Comparison of ENCODE assay signal across 14 mouse cellular contexts in the genomic region with DNA sequence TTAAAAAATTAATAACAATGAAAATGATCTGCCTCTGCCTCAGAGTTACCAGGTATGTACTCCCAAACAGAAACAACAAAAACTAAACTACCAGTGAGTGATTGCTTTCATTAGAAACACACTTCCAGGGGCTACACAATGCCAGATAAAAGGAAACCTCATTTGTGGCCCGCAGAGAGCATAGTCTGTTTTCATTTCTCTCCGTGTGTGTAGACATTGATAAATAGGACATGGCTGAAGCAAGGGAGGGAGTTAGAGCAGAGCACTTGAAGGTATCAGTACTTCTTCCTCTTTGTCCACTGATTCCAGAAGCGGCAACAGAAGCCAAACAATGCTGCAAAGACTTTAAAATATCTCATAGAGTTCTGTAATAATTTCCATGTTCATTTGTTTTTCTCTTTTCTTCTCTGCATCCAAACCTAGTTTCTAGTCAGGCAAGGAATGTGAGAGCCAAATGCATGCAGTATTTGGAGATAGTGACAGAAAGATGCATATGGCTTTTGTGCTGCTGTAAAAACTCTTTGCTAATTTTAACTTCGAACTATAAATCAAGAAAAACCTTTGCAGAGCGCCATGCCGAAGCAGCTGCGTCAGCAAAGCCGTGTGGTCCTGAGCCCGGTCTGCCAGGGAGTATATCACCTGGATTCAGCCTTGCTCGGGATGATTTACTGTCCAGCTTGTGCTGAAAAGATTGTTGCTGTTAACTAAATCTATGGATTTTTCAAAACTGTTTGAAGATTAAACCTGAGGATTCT.
DNase-seq lines count a peak whose midpoint lies in the region; ATAC-seq and TF ChIP-seq lines count a peak whose summit lies in the region.
"Had no signal": no experiment of that assay in that cellular context is flagged by ENCODE, and none has a peak within 500 bp of the region (broad histone marks: within the 10 kb centered on the region; RNA-seq: fewer than 3 reads in every experiment).

No protein-coding gene starts in this region.

- no peaks in the 10 kb centered on the region for H3K27me3 ChIP-seq in heart, embryonic 16.5 days (ENCODE audit: control insufficient read depth, insufficient read depth, low read length)
- H3K27me3 ChIP-seq in hindbrain, embryonic 12.5 days: no peaks in the 10 kb centered on the region
- no peaks in the 10 kb centered on the region for H3K27me3 ChIP-seq in limb, embryonic 14.5 days (ENCODE audit: control insufficient read depth, insufficient read depth, low read length)
- H3K27me3 ChIP-seq: CH12.LX; liver, embryonic 15.5 days had no signal

- WGBS in heart, embryonic 16.5 days: 40% methylated on average over 10 of the region's 10 CpGs
- WGBS in hindbrain, embryonic 12.5 days: 67% methylated on average over 10 of the region's 10 CpGs
- WGBS in limb, embryonic 14.5 days: 16% methylated on average over 10 of the region's 10 CpGs

- no peak for ATAC-seq in heart, embryonic 16.5 days (replicated peaks; ENCODE audit: extremely low read depth, insufficient read depth, low FRiP score)
- peak; percentile 26; the same call in 1 of the 2 replicates for ATAC-seq in hindbrain, embryonic 12.5 days (ENCODE audit: low FRiP score)
- ATAC-seq in limb, embryonic 14.5 days (ENCODE audit: low FRiP score, low read depth): no peak

- H3K9ac ChIP-seq in heart, embryonic 16.5 days (ENCODE audit: low read length): no peak overlapping the region
- H3K9ac ChIP-seq in hindbrain, embryonic 12.5 days: no peak overlapping the region; the same call in 1 of the 2 replicates
- H3K9ac ChIP-seq in limb, embryonic 14.5 days (ENCODE audit: low read depth, low read length, severe bottlenecking): peak overlapping the region; percentile 25; the same call in 1 of the 2 replicates
- H3K9ac ChIP-seq: liver, embryonic 15.5 days had no signal

- H3K9me3 ChIP-seq in heart, embryonic 16.5 days (replicated peaks; ENCODE audit: control insufficient read depth, low read length): no peaks in the 10 kb centered on the region
- no peaks in the 10 kb centered on the region for H3K9me3 ChIP-seq in hindbrain, embryonic 12.5 days (replicated peaks)
- no peaks in the 10 kb centered on the region for H3K9me3 ChIP-seq in limb, embryonic 14.5 days (ENCODE audit: control insufficient read depth, low read length)
- H3K9me3 ChIP-seq: liver, embryonic 15.5 days had no signal

- no peaks in the 10 kb centered on the region for H3K36me3 ChIP-seq in heart, embryonic 16.5 days (ENCODE audit: control insufficient read depth, insufficient read depth)
- no peaks in the 10 kb centered on the region for H3K36me3 ChIP-seq in hindbrain, embryonic 12.5 days
- no peaks in the 10 kb centered on the region for H3K36me3 ChIP-seq in limb, embryonic 14.5 days (ENCODE audit: control insufficient read depth, insufficient read depth, low read length)
- H3K36me3 ChIP-seq: liver, embryonic 15.5 days had no signal

- H3K4me3 ChIP-seq in heart, embryonic 16.5 days (ENCODE audit: low read length): no peak overlapping the region
- no peak overlapping the region for H3K4me3 ChIP-seq in hindbrain, embryonic 12.5 days
- no peak overlapping the region for H3K4me3 ChIP-seq in limb, embryonic 14.5 days (replicated peaks; ENCODE audit: low read length)
- H3K4me3 ChIP-seq: liver, embryonic 15.5 days had no signal

- H3K4me2 ChIP-seq in heart, embryonic 16.5 days (ENCODE audit: low read depth, low read length): peak overlapping the region; percentile 19
- no peak overlapping the region for H3K4me2 ChIP-seq in hindbrain, embryonic 12.5 days (replicated peaks)
- peak overlapping the region; percentile 32 for H3K4me2 ChIP-seq in limb, embryonic 14.5 days (replicated peaks; ENCODE audit: low read depth, low read length, severe bottlenecking)
- H3K4me2 ChIP-seq: liver, embryonic 15.5 days had no signal

- DNase-seq in heart, adult 9 months (ENCODE audit: low spot score in 2 of 2): no peak
- DNase-seq in brain, adult 2 months (ENCODE audit: low read depth, low spot score): peak; percentile 77
- no peak for DNase-seq in limb, embryonic 14.5 days (ENCODE audit: low spot score)
- DNase-seq in B cell, adult 2 months: no peak
- DNase-seq in spleen, adult 18-20 months: no peak
- DNase-seq: adrenal gland, postnatal 10 days; cerebellum, adult 11 months; gastrocnemius, postnatal 14 days; heart, postnatal 36 days had no signal

- H3K4me1 ChIP-seq in heart, embryonic 16.5 days (ENCODE audit: control insufficient read depth, insufficient read depth, low read length): 0 out of 2 replicates have a peak, but pooled peaks cover 2% of the 10 kb centered on the region
- peaks cover 14% of the 10 kb centered on the region for H3K4me1 ChIP-seq in hindbrain, embryonic 12.5 days
- peaks cover 13% of the 10 kb centered on the region for H3K4me1 ChIP-seq in limb, embryonic 14.5 days (ENCODE audit: control insufficient read depth, insufficient read depth, low read length)
- H3K4me1 ChIP-seq: liver, embryonic 15.5 days had no signal

- TF ChIP-seq POLR2A in limb, embryonic 14.5 days (IDR thresholded peaks at IDR 0.05; ENCODE audit: borderline replicate concordance, extremely low read depth, insufficient read depth, insufficient read length): no peak

- no peak overlapping the region for H3K27ac ChIP-seq in heart, embryonic 16.5 days (ENCODE audit: low read length)
- H3K27ac ChIP-seq in hindbrain, embryonic 12.5 days: peak overlapping the region; percentile 56
- no peak overlapping the region for H3K27ac ChIP-seq in limb, embryonic 14.5 days (replicated peaks; ENCODE audit: low read depth, low read length)
- H3K27ac ChIP-seq: liver, embryonic 15.5 days; macrophage had no signal
